Mouse (Mus musculus): ENCODE measurements at regions not wholly inside any gene's neighbourhood (a gene's known extent, or its start where the extent isn't known, plus 50 kb on each side); places are given as distances from the start of the nearest gene placed in this dataset.

GRCm38 (mm10) chr9:35328503-35328902 lies 60.8 kb downstream of the Rpusd4 start:
- no peak for DNase-seq

- no peak for DNase-seq
Observed at GRCm38 (mm10) chr9:35330386-35330785, 62.7 kb downstream of the Rpusd4 start.

GRCm38 (mm10) chr9:35331241-35331680 lies 63.6 kb downstream of the Rpusd4 start:
- DNase-seq: peak; percentile 61 to 71

GRCm38 (mm10) chr9:35332688-35333630 lies 65.3 kb downstream of the Rpusd4 start:
- DNase-seq: no peak

GRCm38 (mm10) chr9:35333631-35334005 lies 66.0 kb downstream of the Rpusd4 start:
- DNase-seq: peak in 1 of 2 experiments; percentile 41

- no peak for DNase-seq
Observed at GRCm38 (mm10) chr9:35334536-35334935, 66.9 kb downstream of the Rpusd4 start.

GRCm38 (mm10) chr9:35335181-35335580 lies 67.5 kb downstream of the Rpusd4 start:
- peak in 1 of 2 experiments; percentile 49 for DNase-seq

GRCm38 (mm10) chr9:35335888-35336700 lies 68.4 kb downstream of the Rpusd4 start:
- peak; percentile 92 for DNase-seq

- DNase-seq: peak in 1 of 2 experiments; percentile 48
Observed at GRCm38 (mm10) chr9:35336701-35337055, 69.0 kb downstream of the Rpusd4 start.

GRCm38 (mm10) chr9:35338858-35339257 lies 71.2 kb downstream of the Rpusd4 start:
- DNase-seq: no peak

- no peak for DNase-seq
Observed at GRCm38 (mm10) chr9:35339492-35340262, 72.0 kb downstream of the Rpusd4 start.

- DNase-seq: no peak
Observed at GRCm38 (mm10) chr9:35340263-35340573, 72.6 kb downstream of the Rpusd4 start.

GRCm38 (mm10) chr9:35340811-35341210 lies 73.1 kb downstream of the Rpusd4 start:
- DNase-seq: no peak

GRCm38 (mm10) chr9:35341386-35341785 lies 73.7 kb downstream of the Rpusd4 start:
- no peak for DNase-seq

GRCm38 (mm10) chr9:35342436-35342835 lies 74.8 kb downstream of the Rpusd4 start:
- peak; percentile 78 to 80 for DNase-seq

- no peak for DNase-seq
Observed at GRCm38 (mm10) chr9:35343336-35343735, 75.7 kb downstream of the Rpusd4 start.

GRCm38 (mm10) chr9:35344374-35344773 lies 76.6 kb upstream of the Cdon start:
- DNase-seq: no peak

- DNase-seq: peak; percentile 41 to 48
Observed at GRCm38 (mm10) chr9:35346378-35346777, 74.5 kb upstream of the Cdon start.

- DNase-seq: no peak
Observed at GRCm38 (mm10) chr9:35350046-35350552, 70.8 kb upstream of the Cdon start.

GRCm38 (mm10) chr9:35351576-35351975 lies 69.4 kb upstream of the Cdon start:
- no peak for DNase-seq

GRCm38 (mm10) chr9:35354652-35355130 lies 66.2 kb upstream of the Cdon start:
- DNase-seq: peak; percentile 55 to 62

- DNase-seq: no peak
Observed at GRCm38 (mm10) chr9:35359699-35360098, 61.2 kb upstream of the Cdon start.

Data from cerebellum, postnatal 14 days (tissue).